Mouse (Mus musculus) heart, adult 8-10 months (tissue): Measurements from ENCODE around the gene Fam189a1. TPM values are rescaled to one million over a fixed set of nuclear protein-coding genes. Genes with fewer than 3 reads are reported as not detected.

ENCODE experiments used
- DNase-seq: peaks from one replicate; pipeline ENCODE4 v3.0.0; 2022; ENCODE audit warnings: low spot score
- total RNA-seq, 4 experiments: library from RNA; stranded (reverse); gene quantifications; 2 replicates each; pipeline ENCODE4 v1.2.4; 2022

The Fam189a1 gene
- total RNA-seq, 4 experiments from 2014 or later = not detected

DNA sequence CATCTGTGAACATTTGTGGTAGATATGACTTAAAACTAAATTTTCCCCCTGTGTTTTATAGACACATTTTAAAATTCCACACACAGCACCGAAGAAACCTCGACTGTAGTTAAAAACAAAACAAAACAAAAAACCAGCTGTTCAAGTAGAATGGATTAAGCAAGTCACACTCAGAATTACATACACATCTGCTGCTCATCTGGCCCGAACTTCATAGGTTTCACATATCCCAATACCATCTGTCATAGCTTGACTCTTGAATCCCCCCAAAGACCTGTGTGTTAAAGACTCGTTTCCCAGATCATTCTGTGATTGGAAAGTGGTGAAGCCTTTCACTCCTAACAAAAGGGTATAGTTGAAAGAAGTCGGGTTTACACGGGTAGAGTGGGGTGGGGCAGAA, 274.1 kb downstream of the Fam189a1 start:
- no peak for DNase-seq

DNA sequence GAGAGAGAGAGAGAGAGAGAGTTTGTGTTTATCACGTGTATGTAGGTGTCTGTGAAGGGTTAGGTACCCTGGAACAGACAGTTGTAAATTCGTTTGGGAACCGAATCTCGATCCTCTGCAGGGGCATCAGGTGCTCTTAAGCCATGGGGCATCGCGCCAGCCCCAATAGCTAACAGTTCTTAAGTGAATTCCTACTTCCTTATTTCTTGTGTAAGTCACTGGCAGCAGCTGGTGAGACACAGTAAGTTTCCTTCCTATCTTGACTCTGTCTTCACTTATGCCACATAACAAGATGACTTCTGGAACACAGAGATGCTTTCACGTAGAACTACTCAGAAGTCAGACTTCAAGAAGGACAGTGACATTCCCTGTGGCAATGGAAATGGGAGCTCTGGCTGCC, 275.0 kb downstream of the Fam189a1 start:
- no peak for DNase-seq

DNA sequence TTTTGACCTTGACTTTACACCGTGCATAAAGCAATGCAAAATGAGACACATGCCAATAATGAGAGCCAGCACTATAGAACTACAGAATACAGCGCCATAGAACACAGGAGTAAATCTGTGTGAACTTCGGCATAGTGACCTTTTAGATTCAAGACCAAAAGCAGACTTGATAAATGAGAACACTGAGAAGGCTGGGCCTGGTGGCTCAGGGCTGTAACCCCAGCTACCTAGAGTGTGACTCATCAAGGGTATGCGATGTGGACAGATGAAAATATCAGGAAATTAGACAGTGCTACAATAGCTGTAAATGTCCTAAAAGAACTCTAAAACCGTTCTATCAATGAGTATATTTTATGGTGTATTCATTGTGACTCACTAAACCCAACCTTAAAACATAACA, 276.0 kb downstream of the Fam189a1 start:
- DNase-seq = no peak

DNA sequence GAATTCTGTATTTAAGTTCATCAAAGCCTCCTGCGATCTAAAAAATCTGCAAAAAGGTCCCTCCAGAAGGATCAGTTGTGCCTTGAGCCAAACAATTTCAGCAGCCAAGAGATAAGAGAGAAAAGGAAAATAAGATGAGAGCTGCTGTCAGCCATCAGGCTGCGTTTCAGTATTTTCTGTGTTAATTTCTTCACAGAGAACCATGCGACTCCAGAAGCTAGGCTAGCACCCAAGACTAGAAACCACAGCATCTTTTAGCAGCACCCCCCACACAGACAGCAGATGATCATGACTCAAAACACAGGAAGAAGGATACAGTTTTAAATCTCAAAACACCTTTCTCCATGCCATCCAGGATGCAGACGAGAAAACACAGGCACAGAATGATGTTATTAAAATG, 281.4 kb downstream of the Fam189a1 start:
- no peak for DNase-seq

DNA sequence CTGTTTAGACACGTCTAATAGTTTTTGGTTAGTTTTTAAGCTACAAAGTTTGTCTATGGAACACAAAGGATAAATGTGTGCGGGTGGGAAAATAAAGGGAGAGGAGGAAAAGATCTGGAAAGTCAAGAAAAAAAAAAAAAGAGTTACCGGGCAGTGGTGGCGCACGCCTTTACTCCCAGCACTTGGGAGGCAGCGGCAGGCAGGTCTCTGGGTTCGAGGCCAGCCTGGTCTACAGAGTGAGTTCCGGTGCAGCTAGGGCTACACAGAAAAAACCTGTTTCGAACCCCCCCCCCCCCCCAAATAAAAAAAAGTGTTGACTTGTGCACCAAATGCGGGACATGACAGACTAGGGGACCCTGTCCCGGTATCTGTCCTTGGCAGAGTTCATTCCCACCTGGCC, 283.1 kb downstream of the Fam189a1 start:
- no peak for DNase-seq

DNA sequence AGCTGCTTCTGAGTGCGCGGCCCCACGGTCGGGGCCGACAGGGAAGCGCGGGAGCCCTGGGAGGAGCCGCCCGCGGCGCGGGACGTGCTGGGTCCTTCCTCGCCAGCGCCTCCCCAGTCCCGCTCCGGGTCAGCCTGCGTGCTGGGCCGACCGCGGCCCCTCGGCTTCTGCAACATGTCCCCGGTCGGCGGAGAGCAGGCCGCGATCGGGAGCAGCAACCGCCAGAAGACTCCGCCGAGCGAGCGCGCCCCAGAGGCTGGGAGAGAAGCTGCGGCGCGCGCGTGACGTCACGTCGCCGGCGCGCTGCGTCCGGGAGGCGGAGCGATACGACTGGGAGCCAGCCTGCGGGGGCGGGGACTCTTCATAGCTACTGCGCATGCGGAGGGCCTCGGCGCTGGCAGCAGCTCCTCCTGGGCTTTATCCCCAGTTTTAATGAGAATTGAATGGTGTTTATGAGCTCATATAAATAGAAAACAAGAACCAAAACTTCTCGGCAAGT, 283.6 kb downstream of the Fam189a1 start, which contains the start of gene Nsmce3:
Gene Nsmce3 (minus strand): TSS at position 255 of the 499 bp plus-strand sequence.
- DNase-seq = peak; percentile 93

DNA sequence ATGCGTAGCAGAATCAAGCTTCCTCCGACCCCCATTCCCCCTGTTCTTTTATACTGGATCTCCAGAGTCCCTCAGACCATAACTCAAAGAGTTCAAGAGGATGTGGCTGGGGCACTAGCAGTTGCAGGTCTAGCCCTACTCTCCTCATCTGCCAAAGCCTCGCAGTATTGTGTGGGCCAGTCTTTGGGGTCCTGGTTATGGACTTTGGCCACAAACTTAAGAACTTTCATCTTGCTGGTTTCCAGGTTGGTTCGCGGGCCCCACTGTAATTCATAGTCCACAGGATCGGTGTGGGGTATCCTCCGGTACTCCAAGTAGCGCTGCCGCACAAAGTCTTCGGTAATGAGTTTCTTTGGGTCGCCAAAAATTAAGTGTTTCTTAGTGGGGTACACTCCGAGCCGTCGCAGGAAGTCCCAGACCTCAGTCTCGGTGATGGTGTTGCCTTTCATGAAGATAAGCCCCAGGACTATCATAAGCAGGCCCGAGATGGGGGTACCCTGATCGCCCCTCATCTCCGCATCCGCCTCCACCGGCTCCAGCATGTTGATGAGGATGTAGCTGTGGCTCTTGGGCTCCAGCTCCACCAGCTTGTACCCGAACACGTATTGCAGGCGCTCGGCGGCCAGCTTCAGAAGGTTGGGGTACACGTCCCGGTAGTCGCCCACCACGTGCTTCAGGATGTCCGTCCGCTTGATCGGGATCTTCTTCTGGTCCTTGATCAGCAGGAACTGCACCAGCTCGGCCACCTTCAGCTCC, 284.2 kb downstream of the Fam189a1 start:
- DNase-seq = no peak

DNA sequence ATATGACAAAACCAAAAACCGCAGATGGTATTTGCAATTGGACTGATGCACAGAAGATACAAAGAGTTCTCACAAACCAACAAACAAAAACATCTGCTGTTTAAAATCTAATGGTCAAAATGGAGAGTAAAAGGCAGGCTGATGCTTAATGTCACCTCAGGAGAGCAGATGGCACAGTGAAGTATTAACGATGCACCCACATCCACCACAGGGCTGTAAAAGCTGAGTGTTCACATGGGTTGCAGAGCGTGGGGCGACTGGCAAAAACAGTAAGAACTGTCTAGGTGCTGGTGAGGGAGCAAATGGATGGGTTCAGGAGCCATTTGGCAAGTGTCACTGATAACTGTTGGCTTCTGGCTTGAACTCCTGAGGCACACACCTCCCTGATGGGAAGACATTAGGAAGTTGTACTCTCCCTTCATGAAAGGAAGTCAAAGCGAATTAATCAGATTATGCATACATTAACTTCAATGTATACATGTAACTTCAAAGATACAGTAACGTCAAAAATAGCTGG, 286.8 kb downstream of the Fam189a1 start:
- DNase-seq = no peak

DNA sequence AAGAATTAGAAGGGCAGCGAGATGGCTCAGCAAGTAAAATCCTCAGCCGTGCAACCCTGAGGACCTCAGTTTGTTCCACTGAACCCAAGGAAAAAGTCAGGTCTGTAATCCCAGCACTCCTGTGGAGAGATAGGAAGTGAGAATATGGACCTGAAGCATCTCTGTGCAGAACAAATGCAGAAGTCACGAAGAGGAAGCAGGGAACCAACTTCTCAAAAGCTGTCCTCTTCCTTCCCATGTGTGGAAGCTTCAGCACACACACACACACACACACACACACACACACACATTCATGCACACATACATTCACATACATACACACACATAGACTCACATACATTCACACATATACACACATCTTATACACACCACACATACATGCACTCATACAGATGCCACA, 292.8 kb downstream of the Fam189a1 start:
- DNase-seq = no peak

DNA sequence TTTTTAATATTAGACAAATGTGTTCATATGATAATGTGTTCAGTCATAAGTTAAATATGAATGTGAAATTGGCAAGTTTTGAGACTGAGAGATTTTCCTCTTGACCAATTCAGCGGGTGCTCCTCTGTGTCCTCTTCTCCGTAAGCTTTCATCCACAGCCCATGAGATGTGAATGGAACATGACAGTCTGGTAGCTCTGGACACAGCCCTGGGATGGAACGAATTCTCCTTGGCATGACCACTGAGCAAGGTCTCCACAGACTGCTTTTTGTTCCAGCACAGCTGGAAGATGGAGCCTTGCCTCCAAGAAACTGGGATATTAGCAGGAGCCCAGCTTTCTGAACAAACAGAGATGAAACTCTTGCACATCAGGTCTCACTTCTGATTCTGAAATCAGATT, 293.4 kb downstream of the Fam189a1 start:
- no peak for DNase-seq

DNA sequence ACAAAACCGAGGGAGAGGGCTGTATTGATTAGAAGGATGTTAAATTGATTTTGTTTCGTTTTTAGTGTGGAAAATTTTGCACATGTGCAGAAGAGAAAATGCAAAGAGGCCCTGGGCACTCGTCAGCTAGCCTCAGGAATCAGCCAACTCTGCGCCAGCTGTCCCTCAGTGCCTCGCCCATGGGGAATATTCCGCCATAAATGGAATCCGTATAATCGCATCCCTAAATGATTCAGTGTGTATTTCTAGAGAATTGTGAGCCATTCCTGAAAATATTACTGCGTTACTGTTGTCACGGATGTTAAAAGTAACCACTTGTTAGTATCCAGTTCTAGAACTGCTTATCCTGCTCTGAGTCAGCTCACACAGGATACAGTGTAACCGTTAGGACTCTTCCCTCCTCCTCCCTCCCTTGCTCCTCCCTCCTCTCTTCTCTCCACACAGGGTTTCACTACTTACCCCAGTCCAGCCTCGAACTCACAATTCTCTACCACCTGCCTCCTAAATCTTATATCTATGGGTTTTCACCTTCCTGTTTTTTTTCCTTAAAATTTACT, 299.8 kb downstream of the Fam189a1 start:
- DNase-seq = no peak

DNA sequence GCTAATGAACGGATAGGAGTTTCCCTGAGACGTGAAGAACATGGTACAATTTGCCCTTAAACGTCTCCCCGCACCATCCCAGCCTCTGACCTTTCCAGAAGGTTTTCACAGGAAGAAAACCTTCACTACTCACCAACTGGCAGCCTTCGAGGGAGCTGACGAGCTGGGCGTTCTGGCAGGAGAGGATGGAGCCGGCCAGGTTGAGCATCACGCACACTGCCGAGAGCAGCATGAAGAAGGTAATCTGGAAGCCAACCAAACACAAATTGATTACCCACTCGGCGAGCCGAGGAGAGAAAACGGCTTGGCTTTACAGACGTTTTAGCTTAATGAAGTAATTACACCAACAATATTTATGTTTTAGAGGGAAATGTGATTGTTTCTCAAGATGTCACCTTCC, 300.4 kb downstream of the Fam189a1 start:
- DNase-seq = no peak

DNA sequence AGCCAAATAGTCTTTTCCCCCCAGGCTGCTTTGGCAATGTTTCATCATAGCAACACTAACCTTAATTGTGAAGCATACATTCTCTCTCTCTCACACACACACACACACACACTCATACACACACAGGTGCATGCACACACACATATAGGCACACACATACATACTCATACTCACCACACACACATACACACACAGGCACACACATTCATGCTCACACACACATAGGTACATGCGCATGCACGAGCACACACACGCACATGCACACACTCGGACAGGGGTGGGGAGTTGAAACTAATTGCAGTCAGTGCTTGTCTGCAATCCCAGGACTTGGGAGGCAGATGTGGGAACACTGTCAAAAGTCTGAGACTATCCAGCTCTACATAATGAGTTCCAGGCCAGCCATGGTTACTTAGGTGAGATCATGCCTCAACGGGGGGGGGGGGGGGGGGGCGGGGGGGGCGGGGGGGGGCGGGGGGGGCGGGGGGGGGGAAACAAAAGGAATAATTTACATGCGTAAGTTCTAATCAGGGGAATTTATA, 300.9 kb downstream of the Fam189a1 start:
- no peak for DNase-seq

DNA sequence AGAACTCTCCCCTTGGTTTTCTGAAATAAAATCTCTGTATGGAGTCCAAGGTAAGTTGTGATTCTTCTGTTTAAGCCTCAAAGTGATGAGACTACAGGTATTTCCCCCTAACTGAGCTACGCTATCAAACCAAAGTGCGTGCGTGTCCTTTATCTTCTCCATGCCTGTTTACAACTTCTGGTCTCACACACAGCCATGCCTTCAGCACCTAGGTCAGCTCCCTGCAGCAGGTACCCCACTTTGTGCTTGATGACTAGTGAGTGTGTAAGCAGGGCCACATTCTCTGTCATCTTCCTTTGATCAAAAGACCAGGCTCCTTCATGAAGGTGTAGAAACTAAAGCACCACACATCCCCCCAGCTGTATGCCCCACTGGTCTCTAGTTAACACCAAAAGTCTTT, 305.6 kb downstream of the Fam189a1 start:
- no peak for DNase-seq

DNA sequence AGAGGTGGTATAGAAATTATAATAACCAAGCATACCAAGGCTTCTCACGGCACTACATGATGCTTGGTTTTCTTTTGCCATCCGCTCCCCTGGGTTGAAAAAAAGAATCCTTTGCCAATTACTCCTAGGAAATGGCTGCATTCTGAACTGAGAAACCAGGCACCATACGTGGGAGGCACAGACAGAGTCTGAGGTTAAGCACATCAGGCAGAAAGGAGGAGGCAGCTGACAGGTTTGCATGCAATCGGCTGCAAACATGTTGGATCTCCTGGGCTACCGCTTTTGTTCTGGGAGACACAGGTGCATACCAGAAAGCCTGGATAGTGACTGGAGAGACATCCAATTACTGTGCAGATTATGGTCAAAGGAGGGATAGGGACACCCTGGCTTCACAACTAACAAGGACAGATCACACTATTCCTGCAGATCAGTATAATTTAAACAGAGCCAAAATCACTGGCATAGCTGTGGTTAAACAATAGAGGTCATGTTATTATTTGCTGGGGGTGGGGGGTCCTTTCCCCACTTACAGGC, 308.9 kb downstream of the Fam189a1 start:
- no peak for DNase-seq

DNA sequence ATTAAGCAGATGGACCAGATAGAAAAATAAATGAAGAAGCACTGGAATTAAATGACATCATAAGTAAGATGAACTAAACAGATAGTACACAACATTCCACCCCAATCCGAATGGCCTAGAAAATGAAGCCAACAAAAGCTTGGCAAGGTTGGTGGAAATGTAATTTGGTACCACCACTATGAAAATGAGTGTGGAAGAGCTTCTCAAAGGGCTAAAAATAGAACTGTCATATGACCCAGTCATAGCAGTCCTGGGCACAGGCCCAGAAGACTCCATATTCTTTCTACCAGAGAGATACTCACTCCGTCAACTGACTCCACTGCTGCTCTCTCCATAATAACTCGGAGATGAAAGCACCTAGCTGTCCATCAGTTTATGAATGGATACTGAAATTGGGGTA, 310.3 kb downstream of the Fam189a1 start:
- DNase-seq = peak; percentile 12

DNA sequence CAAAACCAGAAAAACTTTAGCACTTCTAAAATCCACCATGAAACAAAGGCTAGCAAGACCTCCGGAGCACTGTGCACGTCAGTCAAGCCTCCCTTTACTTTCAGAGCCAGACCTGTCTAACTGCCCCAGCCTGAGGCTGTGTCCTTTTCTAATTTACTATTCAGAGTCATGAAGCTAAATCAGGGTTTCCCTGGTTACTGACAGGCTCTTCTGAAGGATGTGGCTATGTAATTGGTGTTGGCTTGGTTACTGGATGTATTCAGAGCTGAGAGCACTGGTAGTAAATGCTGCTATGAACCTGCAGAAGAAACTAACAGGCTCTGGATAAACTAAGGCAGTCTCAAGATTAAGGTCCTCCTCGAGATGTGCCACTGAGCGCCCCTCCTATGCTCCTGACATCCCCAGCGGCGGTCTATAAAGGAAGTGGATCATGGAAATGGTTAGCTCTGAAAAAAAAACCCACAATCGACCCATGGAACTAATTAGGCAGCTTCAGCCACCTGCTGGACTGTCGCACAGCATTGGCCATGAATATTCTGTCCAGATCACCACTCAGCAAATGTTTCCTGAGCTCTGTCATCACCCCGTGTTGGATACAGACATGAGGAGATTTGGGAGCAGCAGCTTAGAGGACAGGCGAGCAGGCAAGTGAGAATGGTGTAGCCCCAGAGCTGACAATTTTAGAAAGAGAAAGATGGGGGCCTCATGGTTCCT, 315.3 kb downstream of the Fam189a1 start:
- no peak for DNase-seq

DNA sequence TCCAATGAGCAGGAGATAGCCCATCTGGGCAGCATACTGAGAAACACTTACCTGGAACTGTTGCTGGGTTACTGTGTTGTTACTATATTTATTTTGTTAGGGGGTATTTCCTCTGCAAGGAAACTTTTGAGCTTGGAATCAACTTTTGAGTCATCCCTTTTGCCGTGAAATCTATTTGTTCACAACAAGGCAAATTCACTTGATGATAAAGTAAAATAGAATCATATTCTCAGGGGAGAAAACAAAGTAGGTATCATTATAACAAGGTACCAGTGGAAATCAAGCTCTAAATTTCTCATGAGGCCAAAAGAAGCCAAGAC, 315.8 kb downstream of the Fam189a1 start:
- no peak for DNase-seq

DNA sequence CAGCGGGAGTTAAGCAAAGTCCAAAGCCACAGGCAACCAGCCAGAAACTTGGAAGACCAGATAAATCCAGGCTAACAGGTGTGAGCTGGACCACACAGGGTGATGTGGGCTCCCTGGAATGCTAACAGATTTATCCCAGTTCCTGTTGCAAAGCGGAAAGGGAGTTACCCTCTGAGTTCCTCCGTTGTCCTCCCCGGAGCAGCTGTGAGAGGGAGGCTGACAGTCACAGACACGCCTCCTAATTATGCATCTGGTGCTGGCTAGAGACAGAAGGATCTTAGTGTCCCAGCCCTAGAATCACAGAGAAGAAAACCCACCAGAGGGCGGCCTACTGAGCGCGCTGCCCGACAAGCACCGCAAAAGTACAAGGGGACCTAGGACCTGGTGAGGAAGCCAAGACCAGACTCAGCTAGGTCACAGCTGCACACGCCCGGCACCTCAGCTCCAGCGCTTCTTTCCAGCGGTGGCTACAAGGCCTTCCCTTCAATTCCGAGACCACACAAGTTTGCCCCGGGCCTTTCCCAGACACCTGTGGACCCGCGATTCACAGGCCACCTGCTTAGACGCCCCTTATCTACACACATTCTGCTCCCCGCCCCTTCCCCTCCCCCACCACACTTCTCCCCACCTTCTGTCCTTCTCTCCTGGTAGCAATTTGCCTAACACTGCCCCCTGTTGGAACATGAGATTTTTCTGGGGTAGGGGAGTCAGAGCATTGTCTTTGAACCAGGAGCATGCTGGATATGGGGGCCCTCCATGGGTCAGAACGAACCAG, 316.4 kb downstream of the Fam189a1 start:
- peak; percentile 42 for DNase-seq

DNA sequence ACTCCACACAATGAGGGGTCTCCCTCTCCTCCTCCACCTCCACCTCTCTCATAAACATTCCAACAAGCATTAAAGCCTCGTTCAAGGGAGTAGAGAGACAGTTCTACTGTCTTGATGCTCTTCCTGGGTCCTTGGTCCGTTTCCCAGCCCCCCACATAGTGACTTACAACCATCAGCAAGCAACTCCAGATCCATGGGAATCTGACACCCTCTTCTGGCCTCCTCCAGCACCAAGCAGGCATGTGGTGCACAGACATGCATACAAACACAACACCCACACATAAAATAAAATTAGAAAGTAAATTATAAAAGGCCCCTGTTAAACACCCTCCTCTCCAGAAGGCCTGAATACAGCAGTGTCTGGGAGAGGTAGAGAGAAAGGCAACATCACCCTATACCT, 317.1 kb downstream of the Fam189a1 start:
- DNase-seq = no peak
